Mouse (Mus musculus): Measurements from ENCODE around the gene Rnd2.

- TF ChIP-seq ZNF384 (IDR thresholded peaks at IDR 0.05; ENCODE audit: low read depth, low read length) (no peak), ZC3H11A (IDR thresholded peaks at IDR 0.05; ENCODE audit: borderline replicate concordance, low read depth, low read length) (no peak), CHD2 (IDR thresholded peaks at IDR 0.05; ENCODE audit: low read depth, low read length) (no peak)
Observed at GRCm38 (mm10) chr11:101436916-101437315, 27.9 kb upstream of the Rnd2 start.

Data from ES-E14 (cell line).